Mouse (Mus musculus) c-Kit-positive CD71-positive TER-119-positive erythroid progenitor cells, embryonic 14.5 days (primary cell): ENCODE measurements around the gene Slc1a2.
A peak's percentile ranks its signal among the peaks of the same experiment; 100 is the strongest.

ENCODE experiments used
- DNase-seq: peaks from one replicate; pipeline ENCODE4 v3.0.0-alpha.2; 2013; ENCODE audit warnings: low spot score

Slc1a2 gene

DNA sequence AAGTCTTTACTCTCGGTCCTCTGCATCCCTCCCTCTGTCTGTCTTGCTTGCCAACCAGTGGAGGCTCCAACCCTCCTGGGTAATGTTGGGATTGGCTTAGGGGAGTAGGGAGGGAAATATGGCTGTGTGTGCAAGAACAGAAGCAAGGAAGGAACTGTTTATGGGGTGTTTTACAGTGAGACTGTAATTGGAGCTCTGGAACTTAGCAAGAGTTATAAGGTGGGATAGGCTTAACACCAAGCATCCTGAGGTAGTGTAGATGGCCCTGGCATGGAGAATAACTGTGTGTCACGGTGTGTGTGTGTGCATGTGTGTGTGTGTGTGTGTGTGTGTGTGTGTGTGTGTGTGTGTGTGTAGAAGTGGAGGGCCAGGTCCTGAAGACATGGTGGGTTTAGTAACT lies 55.9 kb downstream of the Slc1a2 start:
- no peak for DNase-seq

DNA sequence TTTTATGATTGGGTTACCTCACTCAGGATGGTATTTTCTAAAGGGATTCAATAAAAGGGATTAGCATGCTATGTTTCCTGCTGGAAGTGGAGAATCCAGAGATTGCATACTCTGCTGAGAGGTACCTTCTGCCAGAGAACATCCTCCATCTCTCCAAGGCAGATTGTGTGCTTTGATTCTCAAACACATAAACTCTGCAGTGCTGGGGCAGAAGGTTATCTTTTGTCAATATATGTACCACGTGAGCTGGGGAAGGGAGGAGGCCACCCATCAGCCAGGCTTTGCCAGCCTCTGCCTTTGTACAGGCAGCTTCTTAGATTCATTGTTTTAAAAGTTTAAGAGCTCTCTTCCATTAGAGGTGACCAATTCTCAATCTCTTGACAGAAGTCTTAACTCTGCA lies 57.3 kb downstream of the Slc1a2 start:
- DNase-seq = no peak

DNA sequence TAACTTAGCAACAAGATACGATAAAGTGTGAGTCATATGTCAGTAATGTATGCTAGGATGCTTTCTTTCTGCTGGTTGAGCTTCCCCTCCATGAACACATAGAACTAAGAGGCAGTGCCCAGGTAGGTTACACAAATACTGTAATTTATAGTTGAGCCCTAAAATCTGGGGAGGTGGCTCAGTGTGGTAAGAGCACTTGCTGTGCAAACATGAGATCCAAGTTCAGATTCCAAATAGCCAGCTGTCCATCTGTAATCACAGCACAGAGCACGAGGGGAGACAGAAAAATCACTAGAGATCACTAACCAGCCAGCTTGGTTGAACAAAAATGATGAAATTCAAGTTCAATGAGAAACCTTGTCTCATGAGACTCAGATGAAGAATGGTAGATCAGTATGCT lies 63.4 kb downstream of the Slc1a2 start:
- no peak for DNase-seq

DNA sequence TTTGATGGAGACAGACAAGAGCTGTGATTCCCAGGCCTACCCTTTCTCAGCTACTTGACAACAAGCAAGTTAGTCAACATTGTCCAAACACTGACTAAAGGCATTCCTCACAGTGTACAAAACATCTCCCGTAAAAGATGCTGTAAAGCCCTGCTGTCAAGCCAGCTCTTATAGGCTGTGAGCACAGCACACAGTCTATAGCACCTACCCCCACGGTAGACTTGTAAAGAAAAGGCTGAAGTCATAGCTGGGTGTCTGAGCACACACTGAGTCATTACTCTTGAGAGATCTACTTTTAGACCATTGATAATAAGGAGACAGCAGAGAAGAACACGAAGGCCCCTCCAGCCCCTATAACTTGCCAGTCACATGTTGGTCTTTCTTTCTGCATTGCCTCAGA lies 66.6 kb downstream of the Slc1a2 start:
- DNase-seq = no peak

DNA sequence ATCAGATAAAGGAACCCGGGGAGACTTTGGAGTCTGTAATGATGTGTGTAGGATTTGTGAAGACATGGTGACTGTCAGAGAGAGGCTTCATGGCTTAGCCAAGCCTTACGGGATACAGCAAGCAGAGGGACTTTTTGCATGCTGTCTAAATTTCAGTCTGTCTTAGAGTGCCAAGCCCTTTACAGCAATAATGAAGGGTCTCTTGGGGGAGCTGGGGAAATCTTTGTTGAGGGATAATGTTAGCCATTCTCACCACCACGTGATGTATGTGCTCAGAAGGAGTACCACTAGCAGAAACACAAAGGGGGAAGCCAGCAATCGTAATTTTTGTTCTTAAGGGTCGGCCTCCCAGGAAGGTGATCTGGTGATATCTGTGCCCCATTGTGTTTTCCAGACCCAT lies 71.9 kb downstream of the Slc1a2 start:
- DNase-seq = no peak

DNA sequence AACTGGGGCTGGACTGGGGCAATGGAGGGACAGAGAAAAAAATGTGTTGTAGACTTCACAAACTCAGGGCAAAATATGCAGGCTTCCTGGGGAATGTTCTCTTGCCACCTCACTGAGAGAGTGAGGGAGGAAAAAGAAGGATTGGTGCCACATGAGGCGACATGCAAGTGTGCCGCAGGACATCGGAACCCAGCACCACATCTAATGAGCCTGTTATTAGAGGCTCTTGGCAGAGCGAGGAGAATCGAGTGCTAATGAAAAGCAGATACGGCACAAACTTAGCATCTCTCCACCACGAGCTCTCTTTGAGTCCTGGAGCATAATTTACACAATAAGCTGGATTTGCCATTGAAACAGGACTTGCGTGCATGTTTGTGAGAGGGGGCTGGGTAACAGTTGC lies 72.3 kb downstream of the Slc1a2 start:
- no peak for DNase-seq

DNA sequence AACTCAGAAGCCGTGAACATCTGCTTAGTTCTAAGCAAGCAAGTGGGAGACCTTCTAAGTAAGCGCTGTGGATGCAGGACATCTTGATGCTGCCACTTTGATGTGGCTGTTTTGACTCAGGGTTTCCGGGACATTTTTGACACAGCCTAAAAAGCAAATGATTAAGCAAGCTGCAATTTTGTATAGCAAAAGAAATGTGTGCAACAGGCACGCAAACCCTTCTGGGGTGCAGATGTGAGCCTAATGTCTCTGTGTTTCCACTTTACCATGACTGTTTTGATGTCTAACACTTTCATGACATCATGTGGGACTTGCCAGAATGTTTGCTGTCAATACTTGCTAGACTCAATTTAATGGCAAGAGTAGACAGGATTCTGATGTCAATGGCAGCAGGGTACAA lies 74.7 kb downstream of the Slc1a2 start:
- DNase-seq = no peak

DNA sequence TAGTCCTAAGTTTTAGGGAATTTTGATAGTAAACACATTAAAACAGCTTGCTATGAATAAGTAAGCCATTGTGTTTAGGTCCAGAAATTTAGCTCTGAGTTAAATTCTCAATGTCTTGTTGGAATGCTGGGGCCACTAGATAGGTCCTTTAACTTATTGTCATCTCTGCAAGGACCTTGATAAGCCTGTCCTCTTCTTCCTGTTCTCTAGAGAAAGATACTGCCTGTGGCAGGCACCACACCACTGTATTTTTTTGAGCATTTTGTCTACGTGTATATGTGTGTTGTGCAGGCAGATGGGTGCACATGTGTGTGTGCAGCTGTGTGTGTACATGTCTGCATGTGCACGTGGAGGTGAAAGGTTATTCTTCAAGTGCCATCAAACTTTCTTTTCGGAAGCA lies 75.6 kb downstream of the Slc1a2 start:
- no peak for DNase-seq

DNA sequence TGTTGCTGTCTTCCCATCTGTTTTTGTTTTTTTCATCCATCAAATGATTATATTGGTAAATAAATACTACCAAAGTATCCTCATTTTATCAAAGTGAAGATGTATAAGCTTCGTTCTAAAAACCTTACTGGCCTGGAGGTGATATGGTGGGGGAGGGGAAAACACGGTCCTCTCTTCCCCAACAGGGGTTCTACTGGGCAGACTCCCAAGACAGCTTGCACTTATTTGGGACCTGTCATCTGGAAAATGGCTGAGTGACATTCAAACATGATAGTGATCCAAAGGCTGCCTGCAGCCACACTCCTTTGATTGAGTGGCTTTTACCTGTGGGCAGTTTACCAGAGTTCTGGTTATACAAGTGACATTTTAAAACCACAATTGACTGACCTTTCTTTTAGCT lies 76.6 kb downstream of the Slc1a2 start:
- DNase-seq = no peak

DNA sequence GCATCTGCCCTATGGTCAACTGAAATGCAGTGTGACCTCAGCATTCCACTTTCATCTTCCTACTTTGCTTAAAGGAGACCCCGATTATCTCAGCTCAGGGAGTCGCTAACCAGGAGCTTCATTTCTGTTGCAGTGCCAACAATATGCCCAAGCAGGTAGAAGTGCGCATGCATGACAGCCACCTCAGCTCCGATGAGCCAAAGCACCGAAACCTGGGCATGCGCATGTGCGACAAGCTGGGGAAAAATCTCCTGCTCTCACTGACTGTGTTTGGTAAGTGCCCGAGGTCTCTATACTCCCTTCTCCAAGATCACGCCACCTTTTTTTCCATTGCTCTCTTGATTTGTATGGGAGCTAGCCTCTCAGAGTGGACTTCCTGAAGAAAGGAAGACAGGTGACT lies 77.4 kb downstream of the Slc1a2 start:
- DNase-seq = no peak

DNA sequence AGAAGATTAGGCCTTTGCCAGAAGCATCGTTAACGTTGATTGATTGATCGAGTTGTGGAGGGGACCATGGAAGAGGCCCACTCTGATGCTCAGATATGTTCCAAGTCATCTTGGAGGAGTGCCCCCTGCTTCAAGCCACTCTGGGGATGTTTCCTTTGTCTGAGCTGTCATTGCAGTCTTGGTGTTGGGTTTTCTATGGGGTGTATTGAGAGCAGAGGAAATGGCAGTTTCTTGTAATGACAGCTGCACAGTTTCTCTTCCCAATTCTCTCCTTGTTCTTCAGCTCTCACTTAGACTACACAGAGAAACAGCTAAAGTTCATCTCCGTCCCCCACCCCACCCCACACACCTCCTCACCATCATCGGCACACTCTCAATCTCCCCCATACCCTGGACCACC lies 78.0 kb downstream of the Slc1a2 start:
- no peak for DNase-seq

DNA sequence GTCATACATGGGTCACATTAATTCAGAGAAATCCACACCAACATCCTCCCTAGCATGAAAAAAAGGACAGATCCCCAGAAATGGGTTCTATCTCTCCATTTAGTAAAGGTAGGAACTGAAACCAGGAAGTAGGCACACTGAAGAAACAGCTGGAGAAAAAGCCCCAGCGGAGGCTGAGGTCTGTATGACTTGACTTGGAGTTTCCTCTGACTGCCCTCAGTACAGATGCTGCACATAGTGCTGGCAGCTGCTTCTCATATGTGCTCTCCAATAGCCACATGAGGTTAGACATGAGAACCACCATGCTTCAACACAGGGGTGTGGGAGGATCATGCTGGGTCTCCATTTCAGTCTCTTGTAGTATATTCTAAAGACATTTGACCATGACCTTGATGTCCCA lies 80.4 kb downstream of the Slc1a2 start:
- DNase-seq = no peak

DNA sequence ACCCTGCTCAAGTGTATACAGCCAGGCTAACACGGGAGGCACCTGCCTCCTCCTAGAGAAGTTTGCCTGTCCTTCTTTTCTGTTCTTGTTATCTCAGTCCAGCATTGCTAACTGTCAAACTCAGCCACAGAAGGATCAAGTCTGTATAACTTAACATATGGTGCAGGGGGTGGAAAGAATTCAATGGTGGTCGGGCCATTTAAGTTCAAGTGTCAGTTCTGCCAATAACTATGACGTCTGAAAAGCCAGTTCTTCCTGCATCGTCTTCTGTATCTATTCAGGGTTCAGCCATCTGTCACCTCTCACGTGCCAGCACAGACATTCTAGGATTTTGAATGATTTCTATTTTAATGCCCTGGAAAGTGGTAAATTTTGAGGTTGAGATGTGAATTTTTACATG lies 84.2 kb downstream of the Slc1a2 start:
- no peak for DNase-seq

DNA sequence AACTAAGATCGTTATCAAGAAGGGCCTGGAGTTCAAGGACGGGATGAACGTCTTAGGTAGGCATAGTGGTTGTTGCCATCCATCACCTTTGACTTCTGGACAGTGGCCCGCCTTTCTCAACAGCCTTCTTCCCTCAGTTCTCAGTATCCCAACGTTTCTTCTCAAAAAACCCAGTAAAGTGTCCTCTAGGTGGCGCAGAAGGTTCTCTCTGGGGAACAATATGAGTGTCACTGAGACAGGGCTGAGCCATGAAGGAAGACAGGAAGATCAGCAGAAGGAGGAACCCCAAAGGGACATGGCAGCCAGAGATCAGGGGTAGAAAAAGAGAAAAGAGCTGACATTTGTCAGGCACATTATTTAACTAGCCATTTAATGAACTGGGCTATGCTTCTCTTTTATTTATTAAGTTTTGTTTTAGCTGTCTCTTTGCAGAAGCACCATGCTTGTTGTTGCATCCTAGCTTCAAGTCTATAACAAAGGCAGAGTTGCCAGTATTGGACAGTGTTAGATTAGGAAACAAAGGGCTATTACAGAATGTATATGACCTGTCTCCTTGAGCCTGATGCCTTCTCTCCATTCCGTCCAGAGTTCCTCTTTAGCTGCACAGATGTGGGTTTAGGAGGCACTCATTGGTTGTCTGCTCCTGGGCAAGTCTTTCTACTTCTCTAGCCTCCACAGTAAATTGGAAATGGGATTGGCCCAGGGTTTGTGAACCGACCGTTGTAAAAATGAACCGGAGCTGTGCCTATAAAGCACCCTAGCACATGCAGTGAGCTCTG lies 85.6 kb downstream of the Slc1a2 start:
- peak; percentile 83 for DNase-seq

DNA sequence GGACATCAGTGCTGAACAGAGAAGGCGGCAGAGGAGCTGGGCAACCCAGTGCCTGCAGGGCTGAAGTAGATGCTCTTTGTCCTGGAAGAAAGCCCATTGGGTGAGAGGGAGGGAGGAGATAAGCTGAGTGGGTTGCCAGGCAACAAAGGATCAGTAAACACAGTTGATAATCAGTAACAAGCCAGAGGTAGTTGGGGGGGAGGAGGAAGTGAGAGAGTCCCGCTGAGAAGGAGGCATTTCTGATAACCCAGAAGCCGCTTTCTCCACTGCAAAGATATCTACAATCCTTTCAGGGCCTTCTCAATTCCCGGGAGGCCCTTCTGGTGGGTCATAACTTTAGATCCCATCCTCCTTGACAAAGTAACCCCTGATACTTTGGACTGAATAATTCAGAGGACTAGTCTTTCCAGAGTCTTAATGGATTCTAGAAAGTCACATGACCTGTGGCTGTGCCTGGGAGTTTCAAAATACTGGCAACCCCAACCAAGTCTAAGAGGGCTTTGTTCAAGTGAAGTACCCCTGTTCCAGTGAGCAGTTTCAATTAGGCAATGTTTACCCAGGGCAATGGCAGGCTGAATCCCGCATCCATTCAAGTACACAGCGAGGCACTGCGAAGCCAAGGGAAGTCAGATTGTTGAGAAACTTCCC lies 86.9 kb downstream of the Slc1a2 start:
- peak; percentile 85 for DNase-seq

DNA sequence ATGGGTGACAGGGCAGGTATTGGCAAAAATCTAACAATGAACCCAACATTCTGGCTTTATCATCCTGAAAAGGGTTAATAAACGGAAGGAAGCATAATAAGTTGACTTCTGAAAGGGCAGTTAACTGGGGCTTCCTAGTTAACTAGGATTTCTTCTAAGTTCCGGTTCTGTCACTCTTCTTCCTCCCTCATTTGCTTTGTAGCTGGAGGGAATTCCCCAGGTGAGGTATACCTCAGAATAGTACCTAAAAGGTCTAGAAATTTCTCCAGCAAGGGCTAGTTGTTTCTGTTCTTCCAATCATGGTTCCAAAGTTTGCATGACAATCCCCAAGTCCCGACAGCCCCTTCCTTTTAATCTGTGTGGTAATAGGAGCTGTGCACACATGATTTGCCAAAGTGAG lies 89.3 kb downstream of the Slc1a2 start:
- DNase-seq = no peak

DNA sequence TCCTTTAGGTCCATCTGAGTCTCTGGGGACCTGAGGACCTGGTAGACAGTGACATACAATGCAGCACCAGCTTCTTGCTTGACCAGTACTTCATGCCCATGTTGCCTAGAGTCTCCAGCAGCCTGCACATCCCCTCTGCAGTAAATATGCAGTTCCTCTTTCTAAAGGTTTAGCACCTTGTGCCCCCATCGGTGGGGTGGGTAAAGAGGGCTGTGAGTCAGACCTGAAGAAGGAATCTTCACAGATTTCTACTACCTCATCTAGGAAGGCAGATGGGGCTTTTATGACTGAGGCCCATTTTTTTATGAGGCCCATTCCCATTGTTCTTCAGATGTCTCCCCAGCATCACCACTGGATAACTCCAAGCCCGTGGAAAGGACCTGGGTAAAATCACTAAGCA lies 91.5 kb downstream of the Slc1a2 start:
- DNase-seq = no peak

DNA sequence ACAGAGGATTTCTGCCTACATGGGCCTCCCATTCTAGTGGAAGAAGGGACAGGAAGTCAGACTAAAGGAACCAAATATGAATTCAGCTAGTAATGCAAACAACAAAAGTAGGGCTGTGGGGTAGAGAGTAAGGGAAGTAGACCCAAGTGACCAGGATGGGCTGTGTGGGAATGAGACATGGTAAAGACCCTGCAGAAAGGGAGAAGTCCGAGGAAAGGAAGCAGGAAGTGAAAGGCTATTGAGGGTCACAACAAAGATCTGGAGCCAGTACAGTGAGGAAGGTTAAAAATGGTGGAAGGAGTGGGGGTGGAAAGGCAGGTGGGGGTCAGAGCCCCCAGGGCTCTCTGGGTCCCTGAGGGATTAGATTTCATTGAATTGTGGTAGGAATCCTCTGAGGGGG lies 93.4 kb downstream of the Slc1a2 start:
- DNase-seq = no peak

DNA sequence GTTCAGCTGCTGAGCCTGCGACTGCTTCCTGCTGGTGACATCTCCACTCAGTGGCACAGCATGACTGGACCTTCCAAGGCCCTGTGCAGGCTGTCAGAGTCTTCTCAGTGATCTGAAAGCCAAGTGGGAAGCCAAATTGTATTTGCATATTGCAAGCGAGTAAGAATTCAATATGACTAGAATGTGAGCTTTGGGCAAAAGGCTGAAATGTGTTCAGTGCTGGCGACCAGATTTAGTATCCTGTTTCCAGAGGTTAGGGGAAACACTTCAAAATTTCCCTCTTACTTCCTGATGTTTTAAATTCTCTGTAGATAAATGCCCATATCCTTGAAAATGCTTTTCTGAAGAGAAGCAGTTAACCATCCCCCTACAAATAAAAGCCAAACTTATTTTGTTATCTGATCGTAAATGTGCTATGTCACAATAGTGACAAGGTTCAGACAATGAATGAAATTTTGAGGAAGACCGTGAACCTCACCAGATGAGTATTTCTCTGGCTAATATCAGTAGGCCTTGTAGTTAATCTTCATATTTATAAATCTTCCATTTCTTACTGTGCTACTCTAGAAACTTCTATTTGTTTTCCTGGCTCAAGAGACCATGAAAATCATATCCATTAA lies 98.9 kb downstream of the Slc1a2 start:
- DNase-seq = no peak

DNA sequence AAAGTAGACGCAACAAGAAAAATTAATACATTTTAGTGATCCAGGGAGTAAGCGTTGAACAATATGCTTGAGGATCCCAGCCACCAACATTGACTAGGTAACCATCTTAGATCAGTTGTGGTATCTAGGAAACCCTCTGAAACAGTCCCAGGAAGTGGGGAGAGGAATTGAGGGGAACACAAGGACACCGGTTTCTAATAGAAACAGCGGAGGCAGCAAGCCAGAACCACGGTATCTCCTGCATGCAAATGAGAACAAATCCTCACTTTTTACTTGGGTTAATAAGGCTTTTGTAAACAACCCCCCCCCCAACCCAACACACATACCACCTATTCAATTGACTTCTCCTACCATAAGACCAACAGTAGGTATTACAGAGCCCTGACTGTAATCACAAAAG lies 101.0 kb downstream of the Slc1a2 start:
- DNase-seq = no peak

DNA sequence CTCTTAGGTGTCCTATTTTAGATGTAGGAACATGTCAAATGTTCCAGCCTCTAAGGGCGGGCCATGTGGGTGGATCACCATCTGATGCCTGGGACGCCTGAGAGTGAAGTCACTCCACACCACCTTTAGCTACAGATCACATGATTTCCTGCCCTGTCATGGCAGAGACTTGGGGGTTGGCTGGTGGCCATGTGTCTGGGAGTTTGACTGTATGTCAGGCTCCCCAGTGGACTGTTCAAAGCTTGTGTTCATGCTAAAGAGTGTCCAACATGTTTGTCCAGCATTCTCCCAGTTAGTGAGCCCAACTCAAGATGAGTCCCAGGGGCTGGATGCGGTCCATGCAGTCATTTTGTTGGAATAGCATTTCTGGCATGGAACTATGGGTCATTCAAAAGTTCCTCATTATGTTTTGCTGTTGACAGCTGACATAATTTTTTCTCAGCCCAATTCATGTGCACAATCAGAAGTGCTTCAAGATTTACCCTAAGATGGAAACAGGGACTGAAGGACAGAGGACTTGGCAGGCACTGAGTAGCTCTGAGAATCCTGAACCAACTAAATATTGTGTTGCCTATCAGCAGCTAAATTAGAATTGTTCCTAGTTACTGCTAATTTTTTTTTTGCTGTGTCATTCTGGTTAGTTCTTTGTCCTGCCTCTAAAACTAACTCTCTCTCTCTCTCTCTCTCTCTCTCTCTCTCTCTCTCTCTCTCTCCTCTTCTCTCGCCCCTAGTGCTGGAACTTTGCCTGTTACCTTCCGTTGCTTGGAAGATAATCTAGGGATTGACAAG lies 102.0 kb downstream of the Slc1a2 start:
- DNase-seq = no peak

DNA sequence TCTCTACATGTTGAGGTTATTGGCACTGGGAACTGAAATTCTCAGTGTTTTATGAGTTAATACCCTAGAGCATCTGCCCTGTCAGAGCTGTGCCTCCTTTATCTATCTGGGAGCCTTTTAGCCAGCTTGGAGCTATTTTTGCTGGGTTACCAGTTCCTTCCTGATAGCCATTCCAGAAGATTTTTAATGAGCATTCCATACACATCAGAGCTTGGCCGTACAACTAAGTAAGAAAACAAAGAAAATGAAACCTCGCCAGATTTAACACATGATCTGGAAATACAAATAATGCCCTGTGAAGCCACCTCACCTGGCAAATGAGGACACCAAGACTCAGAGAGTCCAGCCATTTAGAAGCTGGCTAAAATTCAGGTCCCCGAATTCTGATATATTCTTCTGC lies 104.7 kb downstream of the Slc1a2 start:
- no peak for DNase-seq

DNA sequence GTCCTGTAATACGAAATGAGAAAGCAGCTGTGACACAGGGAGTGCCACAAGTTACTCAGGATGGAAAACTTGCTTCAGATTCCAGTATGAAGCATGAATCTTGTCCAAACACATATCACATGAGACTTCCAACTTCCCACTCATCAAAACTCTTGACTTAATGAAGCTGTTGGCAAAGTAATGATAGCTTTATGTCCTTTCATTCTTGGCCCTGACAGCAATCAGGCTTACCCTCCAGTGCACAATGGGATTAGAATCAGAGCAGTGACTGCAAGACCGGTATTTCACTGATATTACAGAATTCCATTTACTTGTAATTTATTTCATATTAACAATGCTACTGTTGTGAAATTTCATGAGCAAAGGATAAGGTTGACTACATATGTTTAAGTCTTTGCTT lies 105.5 kb downstream of the Slc1a2 start:
- no peak for DNase-seq
